Mouse (Mus musculus) heart, adult 10 weeks (tissue): ENCODE measurements around the gene Utp20. TPM values are rescaled to one million over a fixed set of nuclear protein-coding genes. Genes with fewer than 3 reads are reported as not detected.

Experiments used
- polyA plus RNA-seq: library from polyadenylated mRNA; stranded (reverse); fragments of 350-450 nt; fragmentation: Illumina TruSeq; extraction: RNeasy Lipid Tissue Mini Kit (QIAGEN cat#74804); gene quantifications from one replicate; pipeline ENCODE4 v1.2.3, GENCODE M21; 2014; ENCODE audit warnings: low read depth, low replicate concordance

Gene Utp20
- 8.3 TPM for polyA plus RNA-seq

DNA sequence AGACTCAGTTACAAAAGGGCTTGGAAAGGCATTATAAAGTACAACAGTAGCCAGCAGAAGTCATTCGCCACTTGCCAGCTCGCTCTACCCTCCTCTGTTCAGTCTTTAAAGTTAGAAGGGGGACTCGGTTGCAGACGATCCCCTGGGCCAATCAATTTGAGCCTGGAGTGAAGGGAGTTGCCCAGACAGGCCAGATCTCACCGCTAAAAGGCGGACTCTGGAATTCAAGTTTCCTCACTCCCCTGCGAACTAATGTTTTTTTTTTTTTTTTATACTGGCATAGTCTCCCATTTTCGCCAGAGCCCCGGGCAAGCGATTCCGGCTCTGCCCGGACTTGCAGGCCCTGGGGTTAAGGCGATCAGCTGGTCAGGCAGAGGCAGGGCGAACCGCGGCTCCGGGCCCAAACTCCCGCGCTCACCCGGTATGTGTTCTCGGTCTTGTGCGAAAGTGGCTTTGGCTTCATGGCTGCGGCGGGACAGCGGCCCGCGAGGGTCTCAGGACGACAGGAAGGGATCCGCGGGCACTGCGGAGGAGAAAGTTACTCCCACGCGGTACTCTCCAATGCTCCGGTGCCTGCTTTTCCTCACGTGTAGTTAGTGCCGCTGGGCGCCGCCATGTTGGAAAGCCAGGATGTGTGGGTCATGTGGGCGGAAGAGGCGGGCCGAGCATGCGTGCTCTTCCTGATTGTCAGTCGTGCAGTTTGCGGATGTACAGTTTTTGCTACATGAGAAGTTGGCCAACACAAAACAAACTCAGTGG lies at the start of gene Utp20:
TSS of gene Utp20 (minus strand) at position 617 of the 759 bp plus-strand sequence.

DNA sequence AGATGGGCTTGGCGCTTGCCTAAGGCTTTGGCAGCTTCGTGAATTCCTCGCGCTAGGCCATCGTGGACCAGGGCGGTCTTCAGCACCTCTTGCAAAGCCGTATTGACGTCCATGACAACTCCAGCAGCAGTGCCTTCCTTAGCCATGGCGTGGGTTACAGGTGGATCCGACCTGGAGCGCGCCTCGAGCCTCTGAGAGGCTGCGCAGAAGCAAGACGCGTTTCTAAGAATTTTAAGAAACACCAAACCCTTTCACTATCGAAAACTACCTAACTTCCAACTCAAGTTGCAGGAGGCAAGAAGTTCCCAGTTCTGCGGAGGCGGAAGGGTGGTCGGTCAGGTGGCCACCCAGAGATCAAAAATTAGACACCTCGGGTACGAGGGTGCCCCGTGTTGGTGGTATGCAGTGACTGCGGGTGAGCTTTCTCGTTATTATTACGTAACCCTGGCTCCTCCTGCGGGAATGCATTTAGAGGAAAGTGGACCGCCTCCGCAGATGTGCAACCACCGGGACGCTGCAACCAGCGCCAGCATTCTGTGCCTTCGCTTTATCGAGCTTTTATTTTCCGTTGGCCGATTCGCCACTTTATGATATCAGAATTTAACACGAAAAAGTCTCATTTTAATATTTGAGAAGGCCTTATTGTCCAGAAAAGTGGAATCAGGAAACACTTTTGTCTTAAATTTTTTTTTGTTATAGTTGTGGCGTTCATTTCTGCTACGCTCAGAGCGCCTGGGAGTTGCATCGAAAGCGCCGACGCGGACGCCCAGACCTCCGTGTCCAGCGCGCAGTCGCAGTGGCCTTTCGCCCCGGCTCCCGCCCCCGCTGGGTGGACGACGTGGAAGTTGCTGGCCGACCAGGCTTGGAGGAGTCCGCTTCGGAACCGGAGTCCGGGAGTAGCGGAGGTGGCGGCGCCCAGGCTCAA lies 95.8 kb downstream of the Utp20 start, which contains the start of gene Arl1:
TSS of gene Arl1 (plus strand) at position 288 of the 925 bp plus-strand sequence.

Other genes starting within 250 kb of the Utp20 start
- 0.58 TPM for gene Mybpc1, start 221.7 kb downstream of the Utp20 start, polyA plus RNA-seq
- gene Spic, start 141.8 kb downstream of the Utp20 start, polyA plus RNA-seq = 0.86 TPM
- 115 TPM for gene Arl1, start 95.9 kb downstream of the Utp20 start, polyA plus RNA-seq
- gene Slc5a8, start 59.2 kb upstream of the Utp20 start, polyA plus RNA-seq = not detected